Mouse (Mus musculus): ENCODE measurements around the gene Oog3. TPM values are rescaled to one million over a fixed set of nuclear protein-coding genes. Genes with fewer than 3 reads are reported as not detected.

Oog3 gene
- not detected for total RNA-seq (2021)
- long read RNA-seq, experiment 1 = 0 reads
- long read RNA-seq, experiment 2 = 0 reads

DNA sequence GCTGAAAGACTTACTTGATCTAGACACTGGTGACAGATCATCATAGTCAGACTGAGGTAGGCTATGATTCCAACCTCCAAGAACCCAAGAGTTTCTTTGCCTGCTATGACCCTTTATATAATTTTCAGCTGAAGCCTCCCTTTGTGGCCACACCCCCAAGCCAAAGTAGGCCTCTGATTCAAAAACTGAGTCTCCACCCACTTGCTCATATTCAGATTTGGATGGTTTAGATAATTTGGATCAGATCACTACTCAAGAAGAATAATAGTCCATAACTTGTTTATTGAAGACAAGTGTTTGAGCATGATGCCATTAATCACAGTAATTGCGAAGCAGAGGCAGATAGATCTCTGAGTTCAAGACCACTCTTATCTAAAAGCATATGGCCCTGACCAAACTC, at the start of gene Oog3:
Gene Oog3 (minus strand): TSS at position 101 of the 400 bp plus-strand sequence.
- no peak for DNase-seq
- intact Hi-C loops (cut with DNase I; ENCODE audit: low total_unique reads) = no loop called here

DNA sequence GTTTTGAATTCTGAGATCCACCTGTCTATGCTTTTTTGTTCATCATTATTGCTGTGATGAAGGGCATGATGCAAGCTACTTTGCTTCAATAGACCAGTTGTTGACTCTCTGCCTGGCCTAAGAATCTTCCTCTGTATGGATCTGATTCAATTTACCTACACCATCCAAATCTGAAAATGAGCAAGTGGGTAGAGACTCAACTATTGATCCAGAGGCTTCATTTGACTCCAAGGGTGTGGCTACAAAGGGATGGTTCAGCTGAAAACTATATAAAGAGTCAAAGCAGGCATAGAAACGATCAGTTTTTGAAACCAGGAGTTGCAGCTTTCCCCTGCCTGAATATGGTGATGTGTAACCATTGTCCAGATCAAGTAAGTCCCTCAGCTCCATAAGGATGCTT, 28.0 kb upstream of the Oog3 start, which contains the start of gene Oog2:
Gene Oog2 (plus strand): TSS at position 301 of the 400 bp plus-strand sequence.
- intact Hi-C loops (cut with DNase I; ENCODE audit: low total_unique reads) = no loop called here
- DNase-seq = no peak

Other genes with a start within 250 kb of the Oog3 start
- not detected for gene Pramef25, start 211.6 kb downstream of the Oog3 start, total RNA-seq (2021)
- gene Gm13101, start 195.7 kb downstream of the Oog3 start, total RNA-seq (2021) = not detected
- gene Pramef17, start 168.3 kb downstream of the Oog3 start, total RNA-seq (2021) = not detected
- not detected for gene Pramel4, start 103.5 kb downstream of the Oog3 start, total RNA-seq (2021)
- not detected for gene Gm13102, start 56.2 kb downstream of the Oog3 start, total RNA-seq (2021)
- not detected for gene Oog2, start 28.1 kb upstream of the Oog3 start, total RNA-seq (2021)
- not detected for gene C87977, start 50.7 kb upstream of the Oog3 start, total RNA-seq (2021)
- gene Pramel5, start 117.8 kb upstream of the Oog3 start, total RNA-seq (2021) = not detected
- not detected for gene Gm13128, start 167.6 kb upstream of the Oog3 start, total RNA-seq (2021)
- not detected for gene Gm13119, start 195.3 kb upstream of the Oog3 start, total RNA-seq (2021)
- gene Pramef20, start 215.3 kb upstream of the Oog3 start, total RNA-seq (2021) = not detected
- under 1 TPM in 1 of 2 experiments, not detected in 1; 0.14 TPM for gene Pramef12, start 245.8 kb upstream of the Oog3 start, total RNA-seq (2021)